Mouse (Mus musculus): ENCODE results near the gene Zp1. TPM values are rescaled to one million over a fixed set of nuclear protein-coding genes. Genes with fewer than 3 reads are reported as not detected.

Zp1 gene
- total and polyA plus RNA-seq, 3 experiments, result 0.26 TPM; not detected in 2

- in situ Hi-C loops (cut with MboI; ENCODE audit: low pct_ligation_motif_present, low pct_unique_long_range_greater_than_20kb, low sequenced_read_pairs) (no loop called here), dilution Hi-C loops (cut with MboI; ENCODE audit: extremely low pct_ligation_motif_present, extremely low pct_unique_long_range_greater_than_20kb, low sequenced_read_pairs) (no loop called here)
- no peak overlapping the region for H3K4me2 ChIP-seq (ENCODE audit: insufficient read depth, low read depth, poor library complexity, severe bottlenecking)
Measured at GRCm38 (mm10) chr19:10930641-10931040, 10.2 kb upstream of the Zp1 start.

GRCm38 (mm10) chr19:10926666-10927065 is 6.2 kb upstream of the Zp1 start:
- dilution Hi-C loops (cut with MboI; ENCODE audit: extremely low pct_ligation_motif_present, extremely low pct_unique_long_range_greater_than_20kb, low sequenced_read_pairs) (no loop called here), in situ Hi-C loops (cut with MboI; ENCODE audit: low pct_ligation_motif_present, low pct_unique_long_range_greater_than_20kb, low sequenced_read_pairs) (no loop called here)
- no peak overlapping the region for H3K9ac ChIP-seq (ENCODE audit: insufficient read depth, low read depth)
- no peak for TF ChIP-seq IRF4 (IDR thresholded peaks at IDR 0.05; ENCODE audit: low read depth, low read length)
- TF ChIP-seq ZMIZ1 (IDR thresholded peaks at IDR 0.05; ENCODE audit: low read depth, low read length), result no peak
- TF ChIP-seq KAT2A (IDR thresholded peaks at IDR 0.05; ENCODE audit: insufficient replicate concordance, low read length), result no peak
- no peak for TF ChIP-seq RCOR1 (conservative IDR thresholded peaks at IDR 0.05; ENCODE audit: low read depth, low read length)
- no peak overlapping the region for H3K27ac ChIP-seq (ENCODE audit: insufficient read depth, low read depth)
- H3K4me1 ChIP-seq (ENCODE audit: control insufficient read depth in 1 of 2, insufficient read depth in 2 of 2), result peaks cover 3 to 12% of the 10 kb centered on the region in 2 experiments; a peak in 3 of 4 replicates
- H3K79me2 ChIP-seq (replicated peaks; ENCODE audit: control insufficient read depth, extremely low read depth, insufficient read depth, poor library complexity, severe bottlenecking), result no peaks in the 10 kb centered on the region
- no peaks in the 10 kb centered on the region for H3K36me3 ChIP-seq (replicated peaks in 1 of 2; ENCODE audit: control insufficient read depth in 1 of 2, insufficient read depth in 1 of 2, low read length in 1 of 2)
- DNase-seq (ENCODE audit: extremely low read depth), result no peak
- no peak overlapping the region for H3K4me3 ChIP-seq (replicated peaks in 1 of 3; ENCODE audit: low read depth in 2 of 3, low read length in 2 of 3, poor library complexity in 1 of 3)
- no peak overlapping the region for H3K4me2 ChIP-seq (ENCODE audit: insufficient read depth, low read depth, poor library complexity, severe bottlenecking)
- peaks cover 2% of the 10 kb centered on the region for H3K27me3 ChIP-seq (replicated peaks)
- peaks cover 5% of the 10 kb centered on the region for H3K9me3 ChIP-seq (replicated peaks; ENCODE audit: low read length)

More at GRCm38 (mm10) chr19:10930641-10931040, 10.2 kb upstream of the Zp1 start:
- Histone ChIP-seq H3K27me3 (replicated peaks) (peaks cover 4% of the 10 kb centered on the region), H3K79me2 (replicated peaks; ENCODE audit: control insufficient read depth, extremely low read depth, insufficient read depth, poor library complexity, severe bottlenecking) (no peaks in the 10 kb centered on the region), H3K9ac (ENCODE audit: insufficient read depth, low read depth) (no peak overlapping the region), H3K27ac (ENCODE audit: insufficient read depth, low read depth) (no peak overlapping the region), H3K4me3 (replicated peaks in 1 of 3; ENCODE audit: low read depth in 2 of 3, low read length in 2 of 3, poor library complexity in 1 of 3) (no peak overlapping the region), H3K36me3 (replicated peaks in 1 of 2; ENCODE audit: control insufficient read depth in 1 of 2, insufficient read depth in 1 of 2, low read length in 1 of 2) (no peaks in the 10 kb centered on the region), H3K4me1 (ENCODE audit: control insufficient read depth in 1 of 2, insufficient read depth in 2 of 2) (peaks cover 3 to 12% of the 10 kb centered on the region in 2 experiments; a peak in 3 of 4 replicates), H3K9me3 (replicated peaks; ENCODE audit: low read length) (peaks cover 5% of the 10 kb centered on the region)
- no peak for DNase-seq (ENCODE audit: extremely low read depth)
- TF ChIP-seq ZNF384 (IDR thresholded peaks at IDR 0.05; ENCODE audit: low read depth, low read length) (no peak), MAZ (IDR thresholded peaks at IDR 0.05; ENCODE audit: low read depth, low read length) (no peak), JUND (conservative IDR thresholded peaks at IDR 0.05; ENCODE audit: low read depth, low read length) (no peak), MAX (IDR thresholded peaks at IDR 0.05; ENCODE audit: low read length) (no peak), NELFE (IDR thresholded peaks at IDR 0.05; ENCODE audit: low read depth, low read length) (no peak), USF2 (conservative IDR thresholded peaks at IDR 0.05; ENCODE audit: low read depth, low read length) (no peak), USF1 (IDR thresholded peaks at IDR 0.05; ENCODE audit: low read depth, low read length) (no peak), ELF1 (IDR thresholded peaks at IDR 0.05; ENCODE audit: low read depth, low read length) (no peak), MXI1 (IDR thresholded peaks at IDR 0.05; ENCODE audit: low read depth, low read length) (no peak), PAX5 (IDR thresholded peaks at IDR 0.05; ENCODE audit: low read length) (no peak), ETS1 (conservative IDR thresholded peaks at IDR 0.05; ENCODE audit: low read depth, low read length) (no peak), JUN (IDR thresholded peaks at IDR 0.05; ENCODE audit: insufficient read depth, low read depth, low read length) (no peak), RAD21 (IDR thresholded peaks at IDR 0.05; ENCODE audit: low read depth, low read length) (no peak)
